Mouse (Mus musculus): Measurements from ENCODE around the gene Fam189a1. TPM values are rescaled to one million over a fixed set of nuclear protein-coding genes. Genes with fewer than 3 reads are reported as not detected.

Gene Fam189a1
- polyA plus RNA-seq, 1 experiment from 2014 or later, result 2.7 TPM

- Histone ChIP-seq H3K36me3 (ENCODE audit: control insufficient read depth, insufficient read depth, low read length) (no peaks in the 10 kb centered on the region), H3K4me1 (replicated peaks; ENCODE audit: control insufficient read depth, insufficient read depth, low read length) (0 out of 2 replicates have a peak, but pooled peaks cover 8% of the 10 kb centered on the region), H3K4me3 (ENCODE audit: low read depth, low read length) (no peak overlapping the region), H3K27me3 (ENCODE audit: control insufficient read depth, insufficient read depth, low read length) (no peaks in the 10 kb centered on the region), H3K4me2 (ENCODE audit: low read depth, low read length, severe bottlenecking) (no peak overlapping the region), H3K9ac (ENCODE audit: low read length) (no peak overlapping the region), H3K27ac (ENCODE audit: low read depth, low read length) (no peak overlapping the region), H3K9me3 (ENCODE audit: control insufficient read depth, low read length) (no peaks in the 10 kb centered on the region)
- 92% methylated on average over 6 of the region's 6 CpGs for WGBS
- ATAC-seq (replicated peaks; ENCODE audit: low FRiP score) (no peak), DNase-seq (ENCODE audit: low spot score) (no peak)
Measured at GRCm38 (mm10) chr7:64869549-64870065, 286.8 kb downstream of the Fam189a1 start.

DNA sequence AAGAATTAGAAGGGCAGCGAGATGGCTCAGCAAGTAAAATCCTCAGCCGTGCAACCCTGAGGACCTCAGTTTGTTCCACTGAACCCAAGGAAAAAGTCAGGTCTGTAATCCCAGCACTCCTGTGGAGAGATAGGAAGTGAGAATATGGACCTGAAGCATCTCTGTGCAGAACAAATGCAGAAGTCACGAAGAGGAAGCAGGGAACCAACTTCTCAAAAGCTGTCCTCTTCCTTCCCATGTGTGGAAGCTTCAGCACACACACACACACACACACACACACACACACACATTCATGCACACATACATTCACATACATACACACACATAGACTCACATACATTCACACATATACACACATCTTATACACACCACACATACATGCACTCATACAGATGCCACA, 292.8 kb downstream of the Fam189a1 start:
- no peak overlapping the region for H3K27ac ChIP-seq (ENCODE audit: low read depth, low read length)
- H3K9me3 ChIP-seq (ENCODE audit: control insufficient read depth, low read length), result no peaks in the 10 kb centered on the region
- ATAC-seq (replicated peaks; ENCODE audit: low FRiP score), result no peak
- no peaks in the 10 kb centered on the region for H3K4me1 ChIP-seq (replicated peaks; ENCODE audit: control insufficient read depth, insufficient read depth, low read length)
- H3K4me3 ChIP-seq (ENCODE audit: low read depth, low read length), result no peak overlapping the region
- no peak overlapping the region for H3K9ac ChIP-seq (ENCODE audit: low read length)
- H3K27me3 ChIP-seq (ENCODE audit: control insufficient read depth, insufficient read depth, low read length), result no peaks in the 10 kb centered on the region
- H3K36me3 ChIP-seq (ENCODE audit: control insufficient read depth, insufficient read depth, low read length), result no peaks in the 10 kb centered on the region
- 81% methylated on average over 3 of the region's 3 CpGs for WGBS
- no peak for DNase-seq (ENCODE audit: low spot score)
- no peak overlapping the region for H3K4me2 ChIP-seq (ENCODE audit: low read depth, low read length, severe bottlenecking)

- no peak overlapping the region for H3K4me2 ChIP-seq (ENCODE audit: low read depth, low read length, severe bottlenecking)
- no peak for ATAC-seq (replicated peaks; ENCODE audit: low FRiP score)
- no peak for DNase-seq (ENCODE audit: low spot score)
- no peaks in the 10 kb centered on the region for H3K27me3 ChIP-seq (ENCODE audit: control insufficient read depth, insufficient read depth, low read length)
- H3K9ac ChIP-seq (ENCODE audit: low read length), result no peak overlapping the region
- no peaks in the 10 kb centered on the region for H3K36me3 ChIP-seq (ENCODE audit: control insufficient read depth, insufficient read depth, low read length)
- H3K9me3 ChIP-seq (ENCODE audit: control insufficient read depth, low read length), result no peaks in the 10 kb centered on the region
- H3K4me1 ChIP-seq (replicated peaks; ENCODE audit: control insufficient read depth, insufficient read depth, low read length), result no peaks in the 10 kb centered on the region
- 81% methylated on average over 3 of the region's 3 CpGs for WGBS
- H3K4me3 ChIP-seq (ENCODE audit: low read depth, low read length), result no peak overlapping the region
- H3K27ac ChIP-seq (ENCODE audit: low read depth, low read length), result no peak overlapping the region
Measured at GRCm38 (mm10) chr7:64862978-64863377, 293.4 kb downstream of the Fam189a1 start.

DNA sequence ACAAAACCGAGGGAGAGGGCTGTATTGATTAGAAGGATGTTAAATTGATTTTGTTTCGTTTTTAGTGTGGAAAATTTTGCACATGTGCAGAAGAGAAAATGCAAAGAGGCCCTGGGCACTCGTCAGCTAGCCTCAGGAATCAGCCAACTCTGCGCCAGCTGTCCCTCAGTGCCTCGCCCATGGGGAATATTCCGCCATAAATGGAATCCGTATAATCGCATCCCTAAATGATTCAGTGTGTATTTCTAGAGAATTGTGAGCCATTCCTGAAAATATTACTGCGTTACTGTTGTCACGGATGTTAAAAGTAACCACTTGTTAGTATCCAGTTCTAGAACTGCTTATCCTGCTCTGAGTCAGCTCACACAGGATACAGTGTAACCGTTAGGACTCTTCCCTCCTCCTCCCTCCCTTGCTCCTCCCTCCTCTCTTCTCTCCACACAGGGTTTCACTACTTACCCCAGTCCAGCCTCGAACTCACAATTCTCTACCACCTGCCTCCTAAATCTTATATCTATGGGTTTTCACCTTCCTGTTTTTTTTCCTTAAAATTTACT, 299.8 kb downstream of the Fam189a1 start:
- 83% methylated on average over 12 of the region's 12 CpGs for WGBS
- no peak for DNase-seq (ENCODE audit: low spot score)
- Histone ChIP-seq H3K4me1 (replicated peaks; ENCODE audit: control insufficient read depth, insufficient read depth, low read length) (no peaks in the 10 kb centered on the region), H3K4me2 (ENCODE audit: low read depth, low read length, severe bottlenecking) (no peak overlapping the region), H3K9ac (ENCODE audit: low read length) (no peak overlapping the region), H3K27me3 (ENCODE audit: control insufficient read depth, insufficient read depth, low read length) (no peaks in the 10 kb centered on the region), H3K27ac (ENCODE audit: low read depth, low read length) (no peak overlapping the region), H3K4me3 (ENCODE audit: low read depth, low read length) (no peak overlapping the region), H3K9me3 (ENCODE audit: control insufficient read depth, low read length) (no peaks in the 10 kb centered on the region), H3K36me3 (ENCODE audit: control insufficient read depth, insufficient read depth, low read length) (no peaks in the 10 kb centered on the region)
- ATAC-seq (replicated peaks; ENCODE audit: low FRiP score), result no peak

DNA sequence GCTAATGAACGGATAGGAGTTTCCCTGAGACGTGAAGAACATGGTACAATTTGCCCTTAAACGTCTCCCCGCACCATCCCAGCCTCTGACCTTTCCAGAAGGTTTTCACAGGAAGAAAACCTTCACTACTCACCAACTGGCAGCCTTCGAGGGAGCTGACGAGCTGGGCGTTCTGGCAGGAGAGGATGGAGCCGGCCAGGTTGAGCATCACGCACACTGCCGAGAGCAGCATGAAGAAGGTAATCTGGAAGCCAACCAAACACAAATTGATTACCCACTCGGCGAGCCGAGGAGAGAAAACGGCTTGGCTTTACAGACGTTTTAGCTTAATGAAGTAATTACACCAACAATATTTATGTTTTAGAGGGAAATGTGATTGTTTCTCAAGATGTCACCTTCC, 300.4 kb downstream of the Fam189a1 start:
- Histone ChIP-seq H3K27ac (ENCODE audit: low read depth, low read length) (no peak overlapping the region), H3K4me1 (replicated peaks; ENCODE audit: control insufficient read depth, insufficient read depth, low read length) (no peaks in the 10 kb centered on the region), H3K36me3 (ENCODE audit: control insufficient read depth, insufficient read depth, low read length) (no peaks in the 10 kb centered on the region), H3K9me3 (ENCODE audit: control insufficient read depth, low read length) (no peaks in the 10 kb centered on the region), H3K4me2 (ENCODE audit: low read depth, low read length, severe bottlenecking) (no peak overlapping the region), H3K27me3 (ENCODE audit: control insufficient read depth, insufficient read depth, low read length) (no peaks in the 10 kb centered on the region), H3K9ac (ENCODE audit: low read length) (no peak overlapping the region), H3K4me3 (ENCODE audit: low read depth, low read length) (no peak overlapping the region)
- ATAC-seq (replicated peaks; ENCODE audit: low FRiP score), result no peak
- DNase-seq (ENCODE audit: low spot score), result no peak
- 78% methylated on average over 15 of the region's 15 CpGs for WGBS

DNA sequence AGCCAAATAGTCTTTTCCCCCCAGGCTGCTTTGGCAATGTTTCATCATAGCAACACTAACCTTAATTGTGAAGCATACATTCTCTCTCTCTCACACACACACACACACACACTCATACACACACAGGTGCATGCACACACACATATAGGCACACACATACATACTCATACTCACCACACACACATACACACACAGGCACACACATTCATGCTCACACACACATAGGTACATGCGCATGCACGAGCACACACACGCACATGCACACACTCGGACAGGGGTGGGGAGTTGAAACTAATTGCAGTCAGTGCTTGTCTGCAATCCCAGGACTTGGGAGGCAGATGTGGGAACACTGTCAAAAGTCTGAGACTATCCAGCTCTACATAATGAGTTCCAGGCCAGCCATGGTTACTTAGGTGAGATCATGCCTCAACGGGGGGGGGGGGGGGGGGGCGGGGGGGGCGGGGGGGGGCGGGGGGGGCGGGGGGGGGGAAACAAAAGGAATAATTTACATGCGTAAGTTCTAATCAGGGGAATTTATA, 300.9 kb downstream of the Fam189a1 start:
- DNase-seq (ENCODE audit: low spot score) (no peak), ATAC-seq (replicated peaks; ENCODE audit: low FRiP score) (no peak)
- Histone ChIP-seq H3K9ac (ENCODE audit: low read length) (no peak overlapping the region), H3K4me1 (replicated peaks; ENCODE audit: control insufficient read depth, insufficient read depth, low read length) (no peaks in the 10 kb centered on the region), H3K4me3 (ENCODE audit: low read depth, low read length) (no peak overlapping the region), H3K27ac (ENCODE audit: low read depth, low read length) (no peak overlapping the region), H3K36me3 (ENCODE audit: control insufficient read depth, insufficient read depth, low read length) (no peaks in the 10 kb centered on the region), H3K9me3 (ENCODE audit: control insufficient read depth, low read length) (no peaks in the 10 kb centered on the region), H3K27me3 (ENCODE audit: control insufficient read depth, insufficient read depth, low read length) (no peaks in the 10 kb centered on the region), H3K4me2 (ENCODE audit: low read depth, low read length, severe bottlenecking) (no peak overlapping the region)
- 87% methylated on average over 5 of the region's 10 CpGs for WGBS

DNA sequence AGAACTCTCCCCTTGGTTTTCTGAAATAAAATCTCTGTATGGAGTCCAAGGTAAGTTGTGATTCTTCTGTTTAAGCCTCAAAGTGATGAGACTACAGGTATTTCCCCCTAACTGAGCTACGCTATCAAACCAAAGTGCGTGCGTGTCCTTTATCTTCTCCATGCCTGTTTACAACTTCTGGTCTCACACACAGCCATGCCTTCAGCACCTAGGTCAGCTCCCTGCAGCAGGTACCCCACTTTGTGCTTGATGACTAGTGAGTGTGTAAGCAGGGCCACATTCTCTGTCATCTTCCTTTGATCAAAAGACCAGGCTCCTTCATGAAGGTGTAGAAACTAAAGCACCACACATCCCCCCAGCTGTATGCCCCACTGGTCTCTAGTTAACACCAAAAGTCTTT, 305.6 kb downstream of the Fam189a1 start:
- Histone ChIP-seq H3K9me3 (ENCODE audit: control insufficient read depth, low read length) (no peaks in the 10 kb centered on the region), H3K4me1 (replicated peaks; ENCODE audit: control insufficient read depth, insufficient read depth, low read length) (no peaks in the 10 kb centered on the region), H3K36me3 (ENCODE audit: control insufficient read depth, insufficient read depth, low read length) (no peaks in the 10 kb centered on the region), H3K27me3 (ENCODE audit: control insufficient read depth, insufficient read depth, low read length) (no peaks in the 10 kb centered on the region), H3K9ac (ENCODE audit: low read length) (no peak overlapping the region), H3K4me3 (ENCODE audit: low read depth, low read length) (no peak overlapping the region), H3K4me2 (ENCODE audit: low read depth, low read length, severe bottlenecking) (no peak overlapping the region), H3K27ac (ENCODE audit: low read depth, low read length) (no peak overlapping the region)
- ATAC-seq (replicated peaks; ENCODE audit: low FRiP score), result no peak
- peak; percentile 57 for DNase-seq (ENCODE audit: low spot score)
- 62% methylated on average over 3 of the region's 3 CpGs for WGBS

DNA sequence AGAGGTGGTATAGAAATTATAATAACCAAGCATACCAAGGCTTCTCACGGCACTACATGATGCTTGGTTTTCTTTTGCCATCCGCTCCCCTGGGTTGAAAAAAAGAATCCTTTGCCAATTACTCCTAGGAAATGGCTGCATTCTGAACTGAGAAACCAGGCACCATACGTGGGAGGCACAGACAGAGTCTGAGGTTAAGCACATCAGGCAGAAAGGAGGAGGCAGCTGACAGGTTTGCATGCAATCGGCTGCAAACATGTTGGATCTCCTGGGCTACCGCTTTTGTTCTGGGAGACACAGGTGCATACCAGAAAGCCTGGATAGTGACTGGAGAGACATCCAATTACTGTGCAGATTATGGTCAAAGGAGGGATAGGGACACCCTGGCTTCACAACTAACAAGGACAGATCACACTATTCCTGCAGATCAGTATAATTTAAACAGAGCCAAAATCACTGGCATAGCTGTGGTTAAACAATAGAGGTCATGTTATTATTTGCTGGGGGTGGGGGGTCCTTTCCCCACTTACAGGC, 308.9 kb downstream of the Fam189a1 start:
- Histone ChIP-seq H3K4me3 (ENCODE audit: low read depth, low read length) (no peak overlapping the region), H3K27ac (ENCODE audit: low read depth, low read length) (no peak overlapping the region), H3K27me3 (ENCODE audit: control insufficient read depth, insufficient read depth, low read length) (no peaks in the 10 kb centered on the region), H3K36me3 (ENCODE audit: control insufficient read depth, insufficient read depth, low read length) (no peaks in the 10 kb centered on the region), H3K4me2 (ENCODE audit: low read depth, low read length, severe bottlenecking) (no peak overlapping the region), H3K9me3 (ENCODE audit: control insufficient read depth, low read length) (no peaks in the 10 kb centered on the region), H3K9ac (ENCODE audit: low read length) (no peak overlapping the region), H3K4me1 (replicated peaks; ENCODE audit: control insufficient read depth, insufficient read depth, low read length) (no peaks in the 10 kb centered on the region)
- 74% methylated on average over 5 of the region's 5 CpGs for whole genome bisulfite sequencing
- DNase-seq (ENCODE audit: low spot score) (no peak), ATAC-seq (replicated peaks; ENCODE audit: low FRiP score) (no peak)

DNA sequence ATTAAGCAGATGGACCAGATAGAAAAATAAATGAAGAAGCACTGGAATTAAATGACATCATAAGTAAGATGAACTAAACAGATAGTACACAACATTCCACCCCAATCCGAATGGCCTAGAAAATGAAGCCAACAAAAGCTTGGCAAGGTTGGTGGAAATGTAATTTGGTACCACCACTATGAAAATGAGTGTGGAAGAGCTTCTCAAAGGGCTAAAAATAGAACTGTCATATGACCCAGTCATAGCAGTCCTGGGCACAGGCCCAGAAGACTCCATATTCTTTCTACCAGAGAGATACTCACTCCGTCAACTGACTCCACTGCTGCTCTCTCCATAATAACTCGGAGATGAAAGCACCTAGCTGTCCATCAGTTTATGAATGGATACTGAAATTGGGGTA, 310.3 kb downstream of the Fam189a1 start:
- Histone ChIP-seq H3K4me1 (replicated peaks; ENCODE audit: control insufficient read depth, insufficient read depth, low read length) (peaks cover 3% of the 10 kb centered on the region; the same call in 1 of the 2 replicates), H3K9ac (ENCODE audit: low read length) (no peak overlapping the region), H3K27ac (ENCODE audit: low read depth, low read length) (no peak overlapping the region), H3K4me2 (ENCODE audit: low read depth, low read length, severe bottlenecking) (no peak overlapping the region), H3K4me3 (ENCODE audit: low read depth, low read length) (no peak overlapping the region), H3K27me3 (ENCODE audit: control insufficient read depth, insufficient read depth, low read length) (no peaks in the 10 kb centered on the region), H3K36me3 (ENCODE audit: control insufficient read depth, insufficient read depth, low read length) (no peaks in the 10 kb centered on the region), H3K9me3 (ENCODE audit: control insufficient read depth, low read length) (no peaks in the 10 kb centered on the region)
- no peak for DNase-seq (ENCODE audit: low spot score)
- 90% methylated on average over 3 of the region's 3 CpGs for WGBS
- ATAC-seq (replicated peaks; ENCODE audit: low FRiP score), result no peak
